In the genomic region with DNA sequence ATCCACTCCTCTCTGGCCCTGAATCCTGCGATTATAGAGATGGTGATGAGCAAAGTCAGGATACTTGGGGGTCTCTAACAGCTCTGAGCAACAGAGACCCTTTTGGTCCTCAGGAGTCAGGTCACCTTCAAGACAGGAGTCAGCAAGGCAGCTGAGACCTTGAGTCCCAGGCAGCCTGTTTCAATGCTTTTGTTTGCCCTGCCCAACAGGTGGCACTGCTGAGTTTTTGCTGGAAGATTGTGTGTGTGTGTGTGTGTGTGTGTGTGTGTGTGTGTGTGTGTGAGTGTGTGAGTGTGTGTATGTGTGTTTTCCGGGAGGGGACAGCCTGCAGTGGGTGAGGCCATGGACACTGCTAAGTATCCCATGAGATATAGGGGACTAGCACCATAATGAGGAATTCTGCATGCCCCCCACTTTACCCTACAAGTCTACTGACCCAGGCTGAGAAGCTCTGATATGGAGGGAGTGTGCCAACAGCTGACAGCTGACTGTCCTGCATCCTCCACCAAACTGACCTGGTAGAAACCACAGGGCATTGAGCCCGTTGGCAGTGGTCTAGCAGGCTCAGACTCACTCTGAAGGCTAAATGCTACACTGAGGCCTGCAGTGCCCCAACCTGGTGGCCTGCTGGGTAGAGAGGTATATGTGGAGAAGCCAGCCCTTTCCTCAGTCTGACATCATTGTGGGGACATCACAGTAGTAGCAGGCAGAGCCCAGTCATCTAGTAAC, we compare ENCODE assay signal across 12 mouse cellular contexts. TPM values are rescaled to one million over a fixed set of nuclear protein-coding genes. Genes with fewer than 3 reads are reported as not detected.
DNase-seq lines count a peak whose midpoint lies in the region; ATAC-seq and TF ChIP-seq lines count a peak whose summit lies in the region.
"Had no signal": no experiment of that assay in that cellular context is flagged by ENCODE, and none has a peak within 500 bp of the region (broad histone marks: within the 10 kb centered on the region; RNA-seq: fewer than 3 reads in every experiment).

No protein-coding gene starts in this region.

- no peak overlapping the region for H3K9ac ChIP-seq in kidney, embryonic 14.5 days (ENCODE audit: low read depth, low read length)
- H3K9ac ChIP-seq in hindbrain, embryonic 13.5 days = no peak overlapping the region
- H3K9ac ChIP-seq: embryonic facial prominence, embryonic 15.5 days had no signal

- no peaks in the 10 kb centered on the region for H3K36me3 ChIP-seq in kidney, adult 2 months (ENCODE audit: control insufficient read depth, insufficient read depth, low read length)
- H3K36me3 ChIP-seq in kidney, embryonic 14.5 days (ENCODE audit: control insufficient read depth, insufficient read depth, low read length) = no peaks in the 10 kb centered on the region
- peaks cover 29% of the 10 kb centered on the region for H3K36me3 ChIP-seq in E14TG2a.4 (ENCODE audit: insufficient read depth, low read length)
- no peaks in the 10 kb centered on the region for H3K36me3 ChIP-seq in hindbrain, embryonic 13.5 days
- H3K36me3 ChIP-seq: embryonic facial prominence, embryonic 15.5 days had no signal

- no peak overlapping the region for H3K4me3 ChIP-seq in kidney, adult 2 months (ENCODE audit: insufficient read depth, low read depth, low read length)
- H3K4me3 ChIP-seq in kidney, embryonic 14.5 days (ENCODE audit: low read length) = no peak overlapping the region
- peak overlapping the region; percentile 57 for H3K4me3 ChIP-seq in E14TG2a.4 (replicated peaks; ENCODE audit: low read length)
- no peak overlapping the region for H3K4me3 ChIP-seq in embryonic fibroblast, embryonic 13.5 days (ENCODE audit: insufficient read depth, low read length)
- no peak overlapping the region for H3K4me3 ChIP-seq in hindbrain, embryonic 13.5 days
- H3K4me3 ChIP-seq: embryonic facial prominence, embryonic 15.5 days had no signal

- WGBS in kidney, adult 2 months = 76% methylated on average over 3 of the region's 3 CpGs
- WGBS in kidney, embryonic 14.5 days = 76% methylated on average over 3 of the region's 3 CpGs
- WGBS in hindbrain, embryonic 13.5 days = 91% methylated on average over 3 of the region's 3 CpGs

- no peak for TF ChIP-seq POLR2A in kidney, adult 2 months (IDR thresholded peaks at IDR 0.05; ENCODE audit: low read depth, low read length)
- no peak for TF ChIP-seq POLR2A in embryonic fibroblast, embryonic 13.5 days (IDR thresholded peaks at IDR 0.05; ENCODE audit: low read depth, low read length)

- H3K27me3 ChIP-seq in kidney, adult 2 months (replicated peaks; ENCODE audit: control insufficient read depth, insufficient read depth, low read length) = no peaks in the 10 kb centered on the region
- no peaks in the 10 kb centered on the region for H3K27me3 ChIP-seq in kidney, embryonic 14.5 days (ENCODE audit: control insufficient read depth, insufficient read depth, low read length)
- H3K27me3 ChIP-seq in E14TG2a.4 (ENCODE audit: insufficient read depth, low read length) = no peaks in the 10 kb centered on the region
- H3K27me3 ChIP-seq in hindbrain, embryonic 13.5 days = no peaks in the 10 kb centered on the region
- H3K27me3 ChIP-seq: embryonic facial prominence, embryonic 15.5 days had no signal

- TF ChIP-seq CTCF in kidney, adult 2 months (conservative IDR thresholded peaks at IDR 0.05; ENCODE audit: insufficient read depth, insufficient read length, low read depth, low read length) = peak; percentile 46
- TF ChIP-seq CTCF in E14TG2a.4 (conservative IDR thresholded peaks at IDR 0.05; ENCODE audit: low read length) = no peak; the same call in 1 of the 2 replicates
- peak; percentile 55; the same call in 1 of the 2 replicates for TF ChIP-seq CTCF in embryonic fibroblast, embryonic 13.5 days (IDR thresholded peaks at IDR 0.05; ENCODE audit: borderline replicate concordance, insufficient read depth, low read length)

- no peak overlapping the region for H3K4me2 ChIP-seq in kidney, embryonic 14.5 days (replicated peaks; ENCODE audit: low read depth, low read length)
- H3K4me2 ChIP-seq in hindbrain, embryonic 13.5 days = no peak overlapping the region
- H3K4me2 ChIP-seq: embryonic facial prominence, embryonic 15.5 days had no signal

- no peak for ATAC-seq in cerebellum, adult (ENCODE audit: insufficient number of reproducible peaks, low FRiP score, low TSS enrichment)
- no peak for ATAC-seq in kidney, embryonic 14.5 days (ENCODE audit: low FRiP score, low TSS enrichment)
- ATAC-seq in hindbrain, embryonic 13.5 days (ENCODE audit: low FRiP score) = no peak
- ATAC-seq: midbrain, embryonic 16.5 days had no signal

- no peaks in the 10 kb centered on the region for H3K9me3 ChIP-seq in kidney, embryonic 14.5 days (ENCODE audit: control insufficient read depth, low read length)
- no peaks in the 10 kb centered on the region for H3K9me3 ChIP-seq in E14TG2a.4 (ENCODE audit: low read length)
- H3K9me3 ChIP-seq in hindbrain, embryonic 13.5 days = no peaks in the 10 kb centered on the region
- H3K9me3 ChIP-seq: embryonic facial prominence, embryonic 15.5 days had no signal

- H3K4me1 ChIP-seq in kidney, adult 2 months (ENCODE audit: control insufficient read depth, insufficient read depth, low read length) = no peaks in the 10 kb centered on the region
- H3K4me1 ChIP-seq in kidney, embryonic 14.5 days (ENCODE audit: control insufficient read depth, insufficient read depth, low read length) = peaks cover 9% of the 10 kb centered on the region; the same call in 1 of the 2 replicates
- peaks cover 80% of the 10 kb centered on the region for H3K4me1 ChIP-seq in E14TG2a.4 (replicated peaks; ENCODE audit: low read depth, low read length)
- no peaks in the 10 kb centered on the region for H3K4me1 ChIP-seq in embryonic fibroblast, embryonic 13.5 days (ENCODE audit: control insufficient read depth, insufficient read depth, low read length)
- peaks cover 42% of the 10 kb centered on the region for H3K4me1 ChIP-seq in hindbrain, embryonic 13.5 days (replicated peaks)

- DNase-seq in cerebellum, adult 11 months = peak; percentile 34
- no peak for DNase-seq in kidney, adult 2 months
- DNase-seq in kidney, adult 8-10 months = no peak

- no peak overlapping the region for H3K27ac ChIP-seq in kidney, adult 2 months (ENCODE audit: insufficient read depth, low read depth, low read length)
- no peak overlapping the region for H3K27ac ChIP-seq in kidney, embryonic 14.5 days (ENCODE audit: low read depth, low read length)
- H3K27ac ChIP-seq in embryonic fibroblast, embryonic 13.5 days (ENCODE audit: insufficient read depth, low read length) = no peak overlapping the region
- no peak overlapping the region for H3K27ac ChIP-seq in hindbrain, embryonic 13.5 days
- H3K27ac ChIP-seq: embryonic facial prominence, embryonic 15.5 days had no signal

RNA-seq across cellular contexts. Expression of a gene that starts 24.0 kb away (rescaled TPM):
- polyA plus RNA-seq in kidney, adult 2 months (2012; rRNA removed) = 0.03 TPM in 1 of 2 replicates, not detected in the other
- 0.20 TPM in 1 of 2 replicates, not detected in the other for polyA plus RNA-seq in kidney, embryonic 14.5 days (2014; fragmentation: Nextera tagmentation; extraction: Ambion mirVana)
- polyA plus RNA-seq in embryonic fibroblast, embryonic 13.5 days (2011; ENCODE audit: insufficient read length, low read depth, missing spikeins) = 0.37 and 0.42 TPM in 2 replicates
- polyA plus RNA-seq in hindbrain, embryonic 13.5 days (2015; fragmentation: Nextera tagmentation; extraction: Ambion mirVana) = 0.23 and 0.31 TPM in 2 replicates
- polyA plus RNA-seq: large intestine, adult 2 months; liver, embryonic 16.5 days had no signal

RNA-seq across cellular contexts. Expression of a gene that starts 42.1 kb away (rescaled TPM):
- polyA plus RNA-seq in kidney, adult 2 months (2012; rRNA removed) = 37.4 and 45.6 TPM in 2 replicates
- polyA plus RNA-seq in kidney, embryonic 14.5 days (2014; fragmentation: Nextera tagmentation; extraction: Ambion mirVana) = 7.2 and 10.1 TPM in 2 replicates
- polyA plus RNA-seq in embryonic fibroblast, embryonic 13.5 days (2011; ENCODE audit: insufficient read length, low read depth, missing spikeins) = 8.2 and 10.1 TPM in 2 replicates
- 12.8 and 15.2 TPM in 2 replicates for polyA plus RNA-seq in hindbrain, embryonic 13.5 days (2015; fragmentation: Nextera tagmentation; extraction: Ambion mirVana)

RNA-seq across cellular contexts. Expression of a gene that starts 45.0 kb away (rescaled TPM):
- polyA plus RNA-seq in kidney, adult 2 months (2012; rRNA removed) = 0.67 and 0.88 TPM in 2 replicates
- 0.90 and 1.7 TPM in 2 replicates for polyA plus RNA-seq in kidney, embryonic 14.5 days (2014; fragmentation: Nextera tagmentation; extraction: Ambion mirVana)
- 7.4 and 11.7 TPM in 2 replicates for polyA plus RNA-seq in embryonic fibroblast, embryonic 13.5 days (2011; ENCODE audit: insufficient read length, low read depth, missing spikeins)
- 12.9 and 15.7 TPM in 2 replicates for polyA plus RNA-seq in hindbrain, embryonic 13.5 days (2015; fragmentation: Nextera tagmentation; extraction: Ambion mirVana)
